Mouse (Mus musculus) heart, adult 18-20 months (tissue): ENCODE measurements at regions not wholly inside any gene's neighbourhood (a gene's known extent, or its start where the extent isn't known, plus 50 kb on each side); places are given as distances from the start of the nearest gene placed in this dataset.

Experiments used
- DNase-seq, 2 experiments: peaks; one replicate each; pipeline ENCODE4 v3.0.0; 2021 to 2022; ENCODE audit warnings: mixed read lengths in 1 of 2

- no peak for DNase-seq
Measured at GRCm38 (mm10) chr8:47769452-47769851, 52.5 kb upstream of the Cldn24 start.

- DNase-seq, result no peak
Measured at GRCm38 (mm10) chr8:47768751-47769150, 53.2 kb upstream of the Cldn24 start.

- peak; percentile 60 to 70 for DNase-seq
Measured at GRCm38 (mm10) chr8:47764480-47764879, 50.7 kb upstream of the Cdkn2aip start.

GRCm38 (mm10) chr8:47764068-47764467 lies 50.3 kb upstream of the Cdkn2aip start:
- peak in 1 of 2 experiments; percentile 18 for DNase-seq
